Mouse (Mus musculus) thymus, adult 2 months (tissue): Measurements from ENCODE around the gene Sesn1. TPM values are rescaled to one million over a fixed set of nuclear protein-coding genes. Genes with fewer than 3 reads are reported as not detected.

Experiments used
- DNase-seq: peaks from one replicate; pipeline ENCODE4 v3.0.0; 2021
- H3K27ac ChIP-seq: fragments of 200-500 bp; 2 replicates; pipeline ENCODE4 v1.5.1; 2012; ENCODE audit warnings: low read length, control low read depth; ENCODE audit not compliant: control insufficient read depth, insufficient read depth
- H3K27me3 ChIP-seq: fragments of 200-500 bp; 2 replicates; pipeline ENCODE4 v1.6.1; 2012; ENCODE audit warnings: mild to moderate bottlenecking, low read length, moderate library complexity, mixed read lengths; ENCODE audit not compliant: control insufficient read depth, insufficient read depth
- H3K36me3 ChIP-seq: fragments of 200-500 bp; 2 replicates; pipeline ENCODE4 v1.6.1; 2012; ENCODE audit warnings: mild to moderate bottlenecking, low read length, moderate library complexity; ENCODE audit not compliant: control insufficient read depth, insufficient read depth
- H3K4me1 ChIP-seq: fragments of 200-500 bp; replicated peaks from 2 replicates; pipeline ENCODE4 v1.6.1; 2012; ENCODE audit warnings: low read length; ENCODE audit not compliant: control insufficient read depth, insufficient read depth
- H3K4me3 ChIP-seq: fragments of 200-500 bp; 2 replicates; pipeline ENCODE4 v1.5.1; 2012; ENCODE audit warnings: mild to moderate bottlenecking, low read length, control low read depth, moderate library complexity; ENCODE audit not compliant: control insufficient read depth, insufficient read depth
- CTCF ChIP-seq: fragments of 200-500 bp; IDR thresholded peaks from 2 replicates; pipeline ENCODE4 v1.5.1; 2012; ENCODE audit warnings: mild to moderate bottlenecking, control low read depth, low read length, moderate library complexity, borderline replicate concordance; ENCODE audit not compliant: control insufficient read depth, poor library complexity, insufficient read depth; ENCODE audit errors: extremely low read depth
- POLR2A ChIP-seq: fragments of 200-500 bp; IDR thresholded peaks from 2 replicates; pipeline ENCODE4 v1.6.1; 2012; ENCODE audit warnings: mild to moderate bottlenecking, low read length, control low read depth, moderate library complexity; ENCODE audit not compliant: control insufficient read depth, poor library complexity, insufficient read depth; ENCODE audit errors: extremely low read depth
- WGBS: fragments of 180-500 bp; shearing (Covaris S2); methylation state at CpG from one replicate; pipeline ENCODE4 v1.1.7; 2018; 5-methylcytosine and 5-hydroxymethylcytosine counted together
- polyA plus RNA-seq: library from polyadenylated mRNA; depleted of rRNA; stranded (reverse); fragments of >200 nt; gene quantifications from 2 replicates; pipeline ENCODE4 v1.2.3, GENCODE M21; 2012

Sesn1 gene
- polyA plus RNA-seq, 1 experiment = 51.7 TPM

DNA sequence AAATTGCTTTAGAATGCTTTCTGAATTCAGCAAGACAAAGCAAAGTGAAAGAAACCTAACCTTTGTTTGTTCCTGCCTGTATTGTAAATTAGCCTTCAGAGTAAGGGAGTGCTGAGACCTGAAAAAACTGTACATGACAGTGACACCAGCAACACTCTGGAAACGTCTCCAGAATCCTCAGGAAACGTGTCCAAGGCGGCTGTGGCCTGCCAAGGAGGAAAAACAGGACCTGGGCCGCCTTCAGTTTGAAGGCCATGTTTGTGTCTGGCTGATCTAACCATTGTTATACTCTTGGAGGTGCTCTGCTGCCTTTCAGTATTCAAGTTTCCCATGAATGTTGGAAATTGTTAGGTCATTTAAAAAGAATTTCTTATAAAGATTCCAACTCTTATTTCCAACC lies 70.5 kb downstream of the Sesn1 start:
- no peak for DNase-seq
- TF ChIP-seq CTCF (no peak), POLR2A (no peak)
- peak overlapping the region; percentile 90 for H3K27ac ChIP-seq
- peaks cover 23% of the 10 kb centered on the region for H3K4me1 ChIP-seq
- WGBS = 84% methylated on average over 4 of the region's 4 CpGs
- no peaks in the 10 kb centered on the region for H3K27me3 ChIP-seq
- H3K36me3 ChIP-seq = no peaks in the 10 kb centered on the region
- no peak overlapping the region for H3K4me3 ChIP-seq

DNA sequence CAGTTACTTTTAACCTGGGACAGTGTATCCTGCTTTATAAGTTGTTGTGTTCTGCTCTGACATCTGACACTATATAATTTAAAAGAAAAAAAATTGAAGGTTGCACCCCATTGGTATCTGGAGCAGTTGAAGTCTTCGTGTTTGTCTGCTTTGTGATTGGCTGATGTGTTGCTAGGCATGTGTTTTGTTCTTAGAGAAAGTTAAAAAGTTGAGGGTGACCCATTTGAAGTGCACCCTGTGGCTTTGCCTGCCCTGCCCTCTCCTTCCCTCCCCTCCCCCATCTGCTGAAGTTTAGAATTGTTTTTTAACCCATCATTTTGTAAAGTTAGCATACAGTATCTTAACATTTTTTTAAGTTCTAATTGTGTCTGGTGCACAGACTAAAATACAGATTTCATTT lies 71.0 kb downstream of the Sesn1 start:
- no peaks in the 10 kb centered on the region for H3K36me3 ChIP-seq
- WGBS = 0% methylated on average over 1 of the region's 1 CpGs
- H3K4me1 ChIP-seq = peaks cover 23% of the 10 kb centered on the region
- no peaks in the 10 kb centered on the region for H3K27me3 ChIP-seq
- TF ChIP-seq POLR2A (no peak), CTCF (no peak)
- no peak overlapping the region for H3K27ac ChIP-seq
- DNase-seq = peak; percentile 61
- H3K4me3 ChIP-seq = no peak overlapping the region

DNA sequence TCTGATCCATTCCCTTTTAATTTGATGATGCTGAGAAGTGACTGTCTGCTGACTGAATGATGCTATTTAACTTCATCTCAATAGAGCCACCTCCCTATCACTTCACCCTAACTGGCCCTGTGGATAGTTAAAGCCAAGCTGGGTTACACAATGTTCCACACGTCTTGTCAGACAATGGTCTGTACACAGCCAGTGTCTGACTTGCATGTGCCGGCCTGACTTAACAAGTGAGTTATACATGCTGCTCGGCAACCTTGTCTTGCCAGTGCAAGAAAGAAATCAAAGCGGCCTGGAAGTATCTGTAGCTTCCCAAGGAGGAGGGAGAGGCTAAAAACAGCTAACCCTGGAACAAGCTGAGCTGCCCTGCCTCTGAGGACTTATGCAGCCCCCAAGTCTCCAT lies 71.7 kb downstream of the Sesn1 start:
- Histone ChIP-seq H3K27ac (peak overlapping the region; percentile 70), H3K36me3 (no peaks in the 10 kb centered on the region), H3K4me3 (no peak overlapping the region), H3K27me3 (no peaks in the 10 kb centered on the region), H3K4me1 (peaks cover 24% of the 10 kb centered on the region)
- 84% methylated on average over 4 of the region's 4 CpGs for WGBS
- TF ChIP-seq POLR2A = no peak
- TF ChIP-seq CTCF = no peak
- no peak for DNase-seq

DNA sequence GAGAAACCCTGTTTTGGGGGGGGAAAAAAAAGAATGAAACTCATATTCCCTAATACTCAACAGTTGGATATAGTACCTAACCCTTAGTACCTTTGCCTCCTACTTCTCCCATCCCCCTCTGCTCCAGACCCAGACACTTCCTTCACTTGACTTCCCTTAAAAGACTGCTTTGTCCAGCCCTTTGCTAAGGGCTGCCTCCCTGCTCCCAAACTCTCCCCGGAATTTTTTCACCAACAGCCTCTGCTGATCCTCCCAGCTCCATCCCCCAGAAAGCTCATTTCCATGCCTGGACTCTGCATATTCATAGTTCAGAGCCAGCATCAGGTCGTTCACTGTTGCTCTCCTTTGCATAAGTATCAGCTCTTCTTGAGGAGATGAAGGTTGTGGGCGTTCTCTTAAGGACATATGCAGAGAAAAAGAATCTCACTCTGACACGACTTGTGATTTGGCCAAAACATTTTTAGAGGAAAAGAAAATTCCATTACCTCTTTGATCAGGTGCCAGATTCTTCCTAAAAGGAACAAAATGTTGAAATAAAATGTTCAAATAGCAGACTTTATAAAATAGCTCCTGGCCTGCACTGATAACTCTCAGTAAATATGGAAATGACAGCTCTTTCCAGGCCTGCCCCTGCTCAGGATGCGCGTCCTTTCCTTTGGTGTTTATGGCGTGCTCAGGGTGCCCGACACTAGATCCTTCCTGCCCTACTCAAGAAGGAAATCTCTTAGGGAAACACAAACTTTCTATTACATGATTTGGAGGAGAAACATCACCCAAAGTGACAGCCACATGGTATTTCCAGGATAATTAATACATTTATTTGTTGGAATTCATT lies 74.2 kb downstream of the Sesn1 start:
- TF ChIP-seq POLR2A = no peak
- TF ChIP-seq CTCF = no peak
- H3K27ac ChIP-seq = no peak overlapping the region
- peaks cover 25% of the 10 kb centered on the region for H3K4me1 ChIP-seq
- H3K36me3 ChIP-seq = no peaks in the 10 kb centered on the region
- H3K27me3 ChIP-seq = no peaks in the 10 kb centered on the region
- WGBS = 86% methylated on average over 8 of the region's 8 CpGs
- no peak overlapping the region for H3K4me3 ChIP-seq
- DNase-seq = no peak

DNA sequence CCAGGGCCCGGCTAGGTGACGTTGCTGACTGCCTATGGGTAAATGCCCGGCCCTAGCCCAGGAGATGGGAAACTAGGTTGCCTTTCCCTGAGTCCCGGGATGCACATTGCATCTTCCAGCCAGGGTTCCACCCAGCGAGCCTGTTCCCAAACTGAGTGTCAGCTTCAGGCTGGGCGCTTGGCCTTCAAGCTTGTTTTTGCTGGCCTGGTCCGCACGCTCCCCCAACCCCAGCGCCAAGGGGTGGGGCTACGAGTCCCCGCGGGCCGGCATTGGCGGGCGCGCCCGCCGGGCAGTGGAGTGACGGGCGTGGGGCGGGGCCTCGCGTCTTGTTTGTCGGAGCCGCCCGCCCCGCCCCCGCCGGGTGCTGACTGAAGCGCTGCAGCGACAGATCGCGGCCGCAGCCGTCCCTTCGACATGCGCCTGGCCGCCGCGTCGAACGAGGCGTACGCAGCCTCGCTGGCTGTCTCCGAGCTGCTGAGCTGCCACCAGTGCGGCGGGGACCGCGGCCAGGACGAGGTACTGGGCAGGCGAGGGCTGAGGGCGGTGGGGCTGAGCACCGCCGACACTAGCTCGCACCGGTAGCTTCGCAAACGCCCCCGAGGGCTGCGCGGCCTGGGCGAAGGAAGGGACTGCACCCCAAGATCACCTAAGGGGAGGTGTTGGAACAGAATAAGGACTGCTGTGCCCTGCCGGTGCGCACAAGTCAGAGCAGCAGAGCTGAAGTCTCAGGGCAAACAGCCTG lies 77.5 kb downstream of the Sesn1 start:
- WGBS = 1% methylated on average over 64 of the region's 65 CpGs

DNA sequence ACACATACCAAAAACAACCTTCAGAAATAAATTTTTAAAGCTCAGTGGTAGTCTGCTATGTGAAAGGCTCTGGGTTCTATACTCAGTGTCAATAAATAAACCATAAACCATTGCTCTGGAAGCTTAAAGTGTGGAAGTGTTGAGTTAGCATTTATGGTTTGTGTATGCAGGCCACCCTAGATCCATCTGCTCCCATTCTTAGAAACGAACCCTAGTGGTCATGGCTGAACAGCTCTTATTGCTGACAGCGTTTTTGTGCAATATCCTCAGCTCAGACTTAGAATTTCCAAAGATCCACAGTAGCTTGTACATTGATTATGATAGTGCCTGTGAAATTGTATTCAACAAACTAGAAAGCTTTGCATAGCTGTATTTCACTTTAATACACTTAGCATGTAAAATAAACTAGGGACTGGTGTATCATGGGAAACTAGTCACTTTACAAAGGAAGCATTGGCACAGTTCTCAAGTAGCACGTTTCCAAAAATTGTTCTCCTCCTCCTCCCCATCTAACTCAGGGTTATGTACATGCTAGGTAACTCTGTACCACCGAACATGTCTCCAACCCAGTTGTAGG lies 78.7 kb downstream of the Sesn1 start:
- no peak overlapping the region; the same call in 1 of the 2 replicates for H3K27ac ChIP-seq
- H3K27me3 ChIP-seq = no peaks in the 10 kb centered on the region
- H3K36me3 ChIP-seq = no peaks in the 10 kb centered on the region
- H3K4me1 ChIP-seq = peaks cover 12% of the 10 kb centered on the region
- H3K4me3 ChIP-seq = no peak overlapping the region
- TF ChIP-seq CTCF (no peak), POLR2A (no peak)
- DNase-seq = peak; percentile 30
- WGBS = 1% methylated on average over 4 of the region's 4 CpGs

More for the DNA sequence above, 77.5 kb downstream of the Sesn1 start:
- peak overlapping the region; percentile 73 for H3K4me3 ChIP-seq
- peak; percentile 93 for DNase-seq
- H3K27me3 ChIP-seq = no peaks in the 10 kb centered on the region
- peak overlapping the region; percentile 73 for H3K27ac ChIP-seq
- no peaks in the 10 kb centered on the region for H3K36me3 ChIP-seq
- peaks cover 14% of the 10 kb centered on the region for H3K4me1 ChIP-seq
- TF ChIP-seq POLR2A = peak; percentile 96
- peak; percentile 39; the same call in 1 of the 2 replicates for TF ChIP-seq CTCF
